19 mouse cellular contexts compared by ENCODE assay signal in genomic region chr8:8554691-8555090, GRCm38 (mm10).
A peak's percentile ranks its signal among the peaks of the same experiment; 100 is the strongest.
DNase-seq lines count a peak whose midpoint lies in the region; ATAC-seq and TF ChIP-seq lines count a peak whose summit lies in the region.
"Had no signal": no experiment of that assay in that cellular context is flagged by ENCODE, and none has a peak within 500 bp of the region (broad histone marks: within the 10 kb centered on the region; RNA-seq: fewer than 3 reads in every experiment).

No protein-coding gene starts in this region.

- no peak overlapping the region for H3K9ac ChIP-seq in intestine, embryonic 15.5 days
- H3K9ac ChIP-seq in intestine, postnatal 0 days (ENCODE audit: low read depth, low read length): no peak overlapping the region
- H3K9ac ChIP-seq in intestine, embryonic 16.5 days (ENCODE audit: low read depth, low read length): no peak overlapping the region

- H3K36me3 ChIP-seq in intestine, embryonic 15.5 days: no peaks in the 10 kb centered on the region
- H3K36me3 ChIP-seq in intestine, postnatal 0 days (ENCODE audit: control insufficient read depth, insufficient read depth): no peaks in the 10 kb centered on the region
- no peaks in the 10 kb centered on the region for H3K36me3 ChIP-seq in intestine, embryonic 16.5 days (ENCODE audit: control insufficient read depth, insufficient read depth, low read length)
- H3K36me3 ChIP-seq: G1E had no signal

- no peak for DNase-seq in ovary, postnatal 36 days (ENCODE audit: low spot score)
- DNase-seq: adrenal gland, adult 2 months; adrenal gland, adult 8-10 months; adrenal gland, postnatal 10 days; adrenal gland, postnatal 14 days; adrenal gland, postnatal 25 days; adrenal gland, postnatal 36 days; B cell, adult 2 months; cerebellum, adult 11 months; cerebellum, adult 11-12 months; cerebellum, adult 18-20 months had no signal

- no peaks in the 10 kb centered on the region for H3K27me3 ChIP-seq in intestine, embryonic 15.5 days (replicated peaks)
- no peaks in the 10 kb centered on the region for H3K27me3 ChIP-seq in intestine, postnatal 0 days (replicated peaks; ENCODE audit: control insufficient read depth, insufficient read depth, low read length)
- no peaks in the 10 kb centered on the region for H3K27me3 ChIP-seq in intestine, embryonic 16.5 days (replicated peaks; ENCODE audit: control insufficient read depth, insufficient read depth, low read length)
- H3K27me3 ChIP-seq: CH12.LX, Patski had no signal

- peak; percentile 77 for ATAC-seq in intestine, embryonic 15.5 days
- no peak for ATAC-seq in intestine, postnatal 0 days
- peak; percentile 69 for ATAC-seq in intestine, embryonic 16.5 days
- ATAC-seq: activated CD4-positive, CD25-positive, alpha-beta regulatory T cell, adult 4 months; CD4-positive, CD25-positive, alpha-beta regulatory T cell, adult 4 months; Patski had no signal

- peaks cover 7% of the 10 kb centered on the region; the same call in 1 of the 2 replicates for H3K4me1 ChIP-seq in intestine, embryonic 15.5 days (replicated peaks)
- H3K4me1 ChIP-seq in intestine, postnatal 0 days (replicated peaks; ENCODE audit: control insufficient read depth, insufficient read depth, low read length): no peaks in the 10 kb centered on the region; the same call in 1 of the 2 replicates
- peaks cover 10% of the 10 kb centered on the region; the same call in 1 of the 2 replicates for H3K4me1 ChIP-seq in intestine, embryonic 16.5 days (ENCODE audit: control insufficient read depth, insufficient read depth, low read length)

- no peak overlapping the region for H3K27ac ChIP-seq in intestine, embryonic 15.5 days
- no peak overlapping the region for H3K27ac ChIP-seq in intestine, postnatal 0 days (ENCODE audit: low read depth, low read length)
- H3K27ac ChIP-seq in intestine, embryonic 16.5 days (ENCODE audit: low read length): peak overlapping the region; percentile 5; the same call in 1 of the 2 replicates

- H3K4me3 ChIP-seq in intestine, embryonic 15.5 days (replicated peaks): no peak overlapping the region
- no peak overlapping the region for H3K4me3 ChIP-seq in intestine, postnatal 0 days (ENCODE audit: low read depth, low read length)
- H3K4me3 ChIP-seq in intestine, embryonic 16.5 days (ENCODE audit: low read length): no peak overlapping the region

- WGBS in intestine, embryonic 15.5 days: 70% methylated on average over 5 of the region's 5 CpGs
- WGBS in intestine, postnatal 0 days: 48% methylated on average over 5 of the region's 5 CpGs
- 57% methylated on average over 5 of the region's 5 CpGs for WGBS in intestine, embryonic 16.5 days

- no peaks in the 10 kb centered on the region for H3K9me3 ChIP-seq in intestine, embryonic 15.5 days
- H3K9me3 ChIP-seq in intestine, postnatal 0 days (ENCODE audit: control insufficient read depth): no peaks in the 10 kb centered on the region
- H3K9me3 ChIP-seq in intestine, embryonic 16.5 days (ENCODE audit: control insufficient read depth, low read length): no peaks in the 10 kb centered on the region
- H3K9me3 ChIP-seq: G1E had no signal

- no peak overlapping the region for H3K4me2 ChIP-seq in intestine, embryonic 15.5 days (replicated peaks)
- H3K4me2 ChIP-seq in intestine, postnatal 0 days (replicated peaks; ENCODE audit: low read depth): no peak overlapping the region
- H3K4me2 ChIP-seq in intestine, embryonic 16.5 days (ENCODE audit: low read depth, low read length): no peak overlapping the region

- TF ChIP-seq CTCF in intestine, postnatal 0 days (IDR thresholded peaks at IDR 0.05; ENCODE audit: low read depth): no peak
